Comparison of ENCODE assay signal across 21 mouse cellular contexts in the genomic region with DNA sequence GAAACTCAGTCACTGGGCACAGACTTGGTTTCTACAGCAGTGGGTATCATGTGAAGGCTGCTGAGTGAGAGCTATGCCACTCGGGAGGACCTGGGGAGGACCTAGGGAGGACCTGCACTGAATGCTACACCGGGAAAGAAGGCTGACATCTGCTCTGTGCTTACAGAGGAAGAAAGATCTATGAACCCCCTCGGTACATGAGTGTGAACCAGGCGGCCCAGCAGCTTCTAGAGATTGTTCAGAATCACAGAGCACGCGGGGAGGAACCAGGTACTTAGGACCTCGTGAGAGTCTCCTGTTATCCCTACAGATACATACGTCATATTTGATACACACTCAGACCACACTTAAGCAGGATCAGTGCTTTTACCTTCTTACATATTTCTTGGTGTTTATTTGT. TPM values are rescaled to one million over a fixed set of nuclear protein-coding genes. Genes with fewer than 3 reads are reported as not detected.
DNase-seq lines count a peak whose midpoint lies in the region; ATAC-seq lines count a peak whose summit lies in the region.
"Had no signal": no experiment of that assay in that cellular context is flagged by ENCODE, and none has a peak within 500 bp of the region (broad histone marks: within the 10 kb centered on the region; RNA-seq: fewer than 3 reads in every experiment).

No protein-coding gene starts in this region.

- no peaks in the 10 kb centered on the region for H3K9me3 ChIP-seq in heart, embryonic 10.5 days
- H3K9me3 ChIP-seq in midbrain, embryonic 11.5 days (ENCODE audit: control insufficient read depth, low read length) = no peaks in the 10 kb centered on the region
- no peaks in the 10 kb centered on the region for H3K9me3 ChIP-seq in midbrain, embryonic 13.5 days
- H3K9me3 ChIP-seq: G1E had no signal

- no peaks in the 10 kb centered on the region for H3K4me1 ChIP-seq in heart, embryonic 10.5 days
- H3K4me1 ChIP-seq in midbrain, embryonic 11.5 days (ENCODE audit: control insufficient read depth, insufficient read depth, low read length) = no peaks in the 10 kb centered on the region
- H3K4me1 ChIP-seq in midbrain, embryonic 13.5 days (replicated peaks) = no peaks in the 10 kb centered on the region

- H3K36me3 ChIP-seq in heart, embryonic 10.5 days = peaks cover 22% of the 10 kb centered on the region
- H3K36me3 ChIP-seq in midbrain, embryonic 11.5 days (ENCODE audit: control insufficient read depth, insufficient read depth, low read length) = no peaks in the 10 kb centered on the region; the same call in 1 of the 2 replicates
- peaks cover 21% of the 10 kb centered on the region for H3K36me3 ChIP-seq in midbrain, embryonic 13.5 days

- H3K9ac ChIP-seq in midbrain, embryonic 11.5 days (ENCODE audit: low read length) = no peak overlapping the region
- no peak overlapping the region for H3K9ac ChIP-seq in midbrain, embryonic 13.5 days (replicated peaks)

- H3K4me2 ChIP-seq in midbrain, embryonic 11.5 days = no peak overlapping the region
- no peak overlapping the region for H3K4me2 ChIP-seq in midbrain, embryonic 13.5 days (replicated peaks)

- no peak for ATAC-seq in midbrain, embryonic 11.5 days (ENCODE audit: low FRiP score)
- no peak for ATAC-seq in midbrain, embryonic 13.5 days
- ATAC-seq: activated CD4-positive, CD25-positive, alpha-beta regulatory T cell, adult 4 months; CD4-positive, CD25-positive, alpha-beta regulatory T cell, adult 4 months; Patski had no signal

- WGBS in heart, embryonic 10.5 days = 88% methylated on average over 8 of the region's 8 CpGs
- WGBS in midbrain, embryonic 11.5 days = 92% methylated on average over 8 of the region's 8 CpGs
- 92% methylated on average over 8 of the region's 8 CpGs for WGBS in midbrain, embryonic 13.5 days

- peak; percentile 59 for DNase-seq in heart, adult 11 months
- no peak for DNase-seq in heart, postnatal 25 days (ENCODE audit: low spot score)
- peak; percentile 59 for DNase-seq in heart, embryonic 10.5 days (ENCODE audit: low spot score)
- no peak for DNase-seq in heart, adult 8-10 months (ENCODE audit: low spot score)
- DNase-seq in midbrain, embryonic 11.5 days (ENCODE audit: low spot score, missing footprints) = peak; percentile 14
- DNase-seq: adrenal gland, adult 2 months; adrenal gland, adult 8-10 months; adrenal gland, postnatal 10 days; adrenal gland, postnatal 14 days; adrenal gland, postnatal 25 days; adrenal gland, postnatal 36 days; B cell, adult 2 months; cerebellum, adult 11 months; cerebellum, adult 11-12 months; cerebellum, adult 18-20 months had no signal

- H3K4me3 ChIP-seq in heart, embryonic 10.5 days = no peak overlapping the region
- H3K4me3 ChIP-seq in midbrain, embryonic 11.5 days (ENCODE audit: low read depth, low read length) = no peak overlapping the region
- no peak overlapping the region for H3K4me3 ChIP-seq in midbrain, embryonic 13.5 days (replicated peaks)

- H3K27ac ChIP-seq in heart, embryonic 10.5 days = no peak overlapping the region
- H3K27ac ChIP-seq in midbrain, embryonic 11.5 days (ENCODE audit: low read depth, low read length) = no peak overlapping the region
- H3K27ac ChIP-seq in midbrain, embryonic 13.5 days = no peak overlapping the region

- intact Hi-C loops in heart, postnatal 25 days (cut with DNase I) = no loop called here

- H3K27me3 ChIP-seq in heart, embryonic 10.5 days (ENCODE audit: insufficient read depth, poor library complexity, severe bottlenecking) = no peaks in the 10 kb centered on the region
- no peaks in the 10 kb centered on the region for H3K27me3 ChIP-seq in midbrain, embryonic 11.5 days (ENCODE audit: control insufficient read depth, insufficient read depth, low read length)
- H3K27me3 ChIP-seq in midbrain, embryonic 13.5 days = no peaks in the 10 kb centered on the region
- H3K27me3 ChIP-seq: CH12.LX, Patski had no signal

RNA-seq across cellular contexts. Expression of a gene that starts 38.9 kb away (rescaled TPM):
- 1 to 10 TPM; 5.2 to 5.6 TPM for total RNA-seq in heart, postnatal 25 days (2021)
- 25.8 and 30.9 TPM in 2 replicates for polyA plus RNA-seq in heart, embryonic 10.5 days (2016; fragmentation: Nextera tagmentation; extraction: Ambion mirVana)
- 1 to 10 TPM; 6.8 to 9.4 (median 7.6) TPM for total RNA-seq in heart, adult 8-10 months (2022)
- polyA plus RNA-seq in midbrain, embryonic 11.5 days (2014; fragmentation: Nextera tagmentation; extraction: Ambion mirVana) = 25.2 and 28.4 TPM in 2 replicates
- 26.2 and 28.5 TPM in 2 replicates for polyA plus RNA-seq in midbrain, embryonic 13.5 days (2015; fragmentation: Nextera tagmentation; extraction: Ambion mirVana)

Comparison
In these comparisons a context has a peak if more than half of its experiments do, and no peak if none do; other contexts are left out.
1. DNase-seq: peak in heart, adult 11 months (single experiment), heart, embryonic 10.5 days (single experiment) and midbrain, embryonic 11.5 days (single experiment); none in heart, postnatal 25 days (single experiment) and heart, adult 8-10 months (single experiment).